Mouse (Mus musculus): Measurements from ENCODE around the gene Palmd.
A peak's percentile ranks its signal among the peaks of the same experiment; 100 is the strongest.

Gene Palmd

DNA sequence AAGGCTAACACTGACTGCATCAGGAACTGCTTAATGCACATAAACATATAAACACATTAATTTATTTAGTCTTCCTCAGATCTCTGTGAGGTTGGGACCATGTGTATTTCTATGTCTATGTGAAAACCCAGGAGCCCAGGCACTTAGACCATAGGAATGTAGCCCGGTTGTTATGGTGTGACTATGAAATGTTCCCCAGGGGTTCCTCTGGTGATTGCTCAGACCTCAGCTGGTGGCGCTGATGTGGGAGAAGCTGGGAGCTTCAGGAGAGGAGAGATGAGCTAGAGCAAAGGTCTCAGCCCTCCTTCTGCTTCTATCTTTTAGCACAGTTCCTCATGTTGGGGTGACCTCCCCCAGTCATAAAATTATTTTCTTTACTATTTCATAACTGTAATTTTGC, 8.4 kb downstream of the Palmd start:
- DNase-seq (ENCODE audit: low spot score in 2 of 2), result no peak

DNA sequence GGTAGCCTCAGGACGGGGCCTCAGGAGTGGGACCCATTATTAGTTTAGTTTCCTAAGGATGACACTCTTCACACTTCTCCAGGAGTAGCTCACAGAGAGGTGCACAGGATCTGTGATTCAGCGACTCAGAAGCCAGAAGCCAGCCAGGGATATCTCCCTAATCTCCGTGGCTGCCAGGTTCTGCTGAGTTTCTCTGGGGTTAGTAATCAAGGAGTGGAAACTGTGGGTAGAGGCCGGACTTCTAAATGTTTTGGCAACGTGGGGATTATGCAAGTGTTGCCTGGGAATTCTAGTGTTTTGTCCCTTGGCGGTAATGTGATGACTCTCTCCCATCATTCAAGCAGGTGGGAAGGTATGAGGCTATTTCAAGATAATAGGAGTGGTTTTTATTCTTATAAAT, 13.7 kb downstream of the Palmd start:
- peak in 1 of 2 experiments; percentile 50 for DNase-seq (ENCODE audit: low spot score in 2 of 2)

DNA sequence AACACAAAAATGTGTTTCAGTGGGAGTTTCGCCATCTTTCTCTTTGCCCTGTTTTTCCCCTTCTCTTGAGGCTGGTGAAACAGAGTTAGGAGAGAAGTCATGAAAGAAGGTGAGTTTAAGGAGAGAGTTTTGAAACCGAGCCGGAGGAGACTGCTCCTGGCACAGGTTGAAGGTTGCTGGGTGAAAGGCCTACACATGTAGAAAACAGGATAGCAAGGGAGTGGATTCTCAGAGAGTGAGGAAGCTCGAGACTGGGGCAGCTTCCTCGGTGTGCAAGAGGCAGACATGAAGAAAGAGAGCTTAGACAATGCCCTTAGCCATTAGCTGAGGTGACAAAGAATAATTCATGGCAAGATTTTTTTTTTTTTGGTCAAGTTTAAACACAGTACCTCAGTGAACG, 15.4 kb downstream of the Palmd start:
- DNase-seq (ENCODE audit: low spot score in 2 of 2), result no peak

DNA sequence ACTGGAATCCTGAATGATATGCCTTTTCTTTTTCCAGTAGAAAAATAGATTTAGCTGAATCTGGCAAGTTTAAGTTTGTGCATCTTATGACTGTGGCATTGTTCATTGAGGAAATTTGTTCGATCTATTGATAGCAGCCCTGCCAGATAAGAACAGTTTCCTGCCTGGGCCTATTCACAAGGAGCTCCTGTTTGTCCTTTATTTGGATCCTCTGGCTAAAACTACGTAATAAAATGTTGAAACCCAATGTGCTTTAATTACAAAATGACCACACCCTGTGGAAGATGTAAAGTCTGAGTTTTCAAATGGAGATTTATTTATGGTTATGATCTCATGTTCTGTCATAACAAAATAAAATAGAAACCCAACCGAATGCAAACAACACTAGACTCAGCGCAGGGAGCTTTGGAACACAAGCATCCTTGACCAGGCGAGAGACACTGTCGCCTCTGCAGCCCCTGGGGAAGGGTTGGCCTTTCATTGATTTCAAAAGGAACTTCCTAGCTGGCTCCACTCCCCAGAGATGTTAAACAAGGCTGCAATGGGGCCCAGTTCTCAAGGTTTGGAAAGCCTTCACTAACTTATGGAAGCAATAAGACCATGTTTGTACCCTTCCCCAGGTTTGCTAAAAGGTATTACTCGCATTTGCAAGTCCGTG, 16.4 kb downstream of the Palmd start:
- peak in 1 of 2 experiments; percentile 58 for DNase-seq (ENCODE audit: low spot score in 2 of 2)

DNA sequence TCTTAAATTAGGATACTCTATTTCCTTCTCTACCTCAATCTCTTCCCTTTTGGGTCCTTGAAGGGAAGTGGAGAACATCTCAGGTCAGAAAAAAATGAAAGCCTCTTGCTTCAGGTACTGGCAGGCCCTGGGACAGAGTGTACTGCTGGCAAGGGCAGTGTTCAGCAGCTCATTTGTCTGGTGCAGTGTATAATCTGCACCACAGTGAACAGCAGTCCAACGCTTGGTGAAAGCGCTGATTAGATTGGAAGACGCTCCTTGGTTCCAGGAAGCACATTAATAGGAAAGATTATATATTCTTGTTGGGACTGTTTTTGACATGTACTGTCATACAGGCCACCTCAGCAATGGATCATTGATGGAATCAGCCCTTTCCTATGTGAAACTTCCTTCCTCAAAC, 17.3 kb downstream of the Palmd start:
- no peak for DNase-seq (ENCODE audit: low spot score in 2 of 2)

DNA sequence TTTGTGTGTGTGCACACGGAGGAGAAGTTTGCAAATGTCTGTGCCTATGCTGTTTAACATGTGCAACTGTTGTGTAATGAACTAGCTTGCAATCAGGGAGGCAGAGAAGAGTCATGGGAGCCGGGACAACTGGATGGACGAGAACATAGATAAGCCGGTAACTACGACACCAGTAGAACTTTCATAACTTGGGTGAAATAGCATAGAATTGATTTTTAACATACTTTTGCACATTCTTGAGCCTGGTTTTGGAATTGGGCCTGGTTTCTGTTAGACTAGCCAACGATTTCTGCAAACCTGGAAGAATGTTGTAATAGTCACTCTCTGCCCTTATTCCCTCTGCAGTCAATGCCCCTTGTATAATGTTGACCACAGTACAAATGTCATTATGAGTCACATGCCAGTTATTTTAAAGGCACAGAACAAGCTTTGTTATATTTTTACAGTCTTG, 18.1 kb downstream of the Palmd start:
- no peak for DNase-seq (ENCODE audit: low spot score in 2 of 2)

DNA sequence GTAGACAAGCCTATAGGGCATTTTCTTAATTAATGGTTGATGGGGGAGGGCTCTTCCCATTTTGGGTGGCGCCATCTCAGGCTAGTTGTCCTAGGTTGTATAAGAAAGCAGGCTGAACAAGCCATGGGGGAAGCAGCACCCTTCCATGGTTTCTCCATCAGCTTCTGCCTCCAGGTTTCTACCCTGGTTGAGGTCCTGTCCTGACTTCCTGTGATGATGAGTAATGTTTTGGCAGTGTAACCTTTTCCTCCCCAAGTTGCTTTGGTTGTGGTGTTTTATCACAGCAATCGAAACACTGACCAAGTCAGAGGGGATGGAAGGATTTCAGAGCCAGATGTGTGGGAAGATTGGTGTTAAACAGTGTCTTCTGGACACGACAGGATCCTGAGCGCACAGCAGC, 22.3 kb downstream of the Palmd start:
- DNase-seq (ENCODE audit: low spot score in 2 of 2), result peak in 1 of 2 experiments; percentile 38

DNA sequence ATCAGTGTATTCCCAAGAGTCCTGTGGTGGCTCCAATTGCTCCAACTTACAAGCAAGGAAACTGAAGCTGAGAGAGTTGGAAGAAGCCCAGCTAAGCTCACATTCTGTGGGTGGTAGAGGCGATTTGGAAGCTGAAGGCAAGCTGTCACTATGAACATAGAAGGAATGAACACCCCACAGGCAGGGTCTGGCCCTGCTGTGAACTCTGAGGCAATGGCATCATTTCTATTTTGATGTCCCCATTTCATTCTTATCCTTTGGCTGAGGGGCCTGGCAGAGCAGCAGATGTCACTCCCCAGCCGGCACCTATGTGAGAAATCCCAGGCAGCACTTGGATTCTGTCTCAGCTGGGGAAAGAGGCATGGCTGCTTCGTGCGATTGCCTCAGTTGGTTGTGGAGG, 25.4 kb downstream of the Palmd start:
- DNase-seq (ENCODE audit: low spot score in 2 of 2), result peak; percentile 55 to 60

DNA sequence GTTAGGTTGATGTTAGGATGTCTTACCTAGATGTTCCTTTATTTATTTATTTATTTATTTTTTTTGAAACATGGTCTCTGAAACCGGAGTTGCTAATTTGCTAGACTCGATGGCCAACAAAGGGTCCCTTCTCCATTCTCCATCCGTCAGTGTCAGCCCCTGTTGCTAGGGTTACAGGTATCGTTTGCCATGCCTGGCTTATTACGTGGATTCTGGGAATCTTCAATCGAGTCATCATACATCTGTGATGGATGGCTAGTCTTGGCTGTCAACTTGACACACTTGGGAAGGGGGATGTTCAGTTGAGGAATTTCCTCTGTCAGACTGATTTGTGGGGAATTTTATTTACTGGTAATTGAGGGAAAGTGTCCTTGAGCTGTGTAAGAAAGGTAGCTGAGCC, 26.0 kb downstream of the Palmd start:
- no peak for DNase-seq (ENCODE audit: low spot score in 2 of 2)

DNA sequence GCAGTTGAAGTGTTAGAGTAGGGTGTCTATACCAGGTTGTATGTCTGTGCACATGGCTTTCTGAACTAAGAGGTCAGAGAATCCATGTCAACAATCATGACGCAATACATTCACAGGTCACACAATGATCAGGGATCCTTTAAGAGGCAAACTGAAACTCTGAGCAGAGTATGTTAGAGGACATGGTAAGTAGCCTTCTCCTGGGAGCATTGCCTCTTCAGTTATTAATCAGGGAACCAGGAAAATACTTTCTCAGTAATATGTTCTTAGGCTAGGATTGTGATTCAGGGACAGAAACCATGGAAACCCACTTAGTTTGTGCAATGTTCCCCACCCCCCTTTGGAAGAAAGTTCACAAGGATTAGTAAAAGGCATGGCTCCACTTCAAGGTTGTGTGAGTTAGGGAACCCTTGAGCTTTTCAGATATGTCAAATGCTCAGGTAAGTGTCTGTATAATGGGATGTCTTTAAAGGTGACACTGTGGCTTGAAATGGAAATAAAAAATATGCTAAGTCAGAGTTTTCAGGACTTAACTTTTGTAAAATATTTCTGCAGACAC, 27.1 kb downstream of the Palmd start:
- no peak for DNase-seq (ENCODE audit: low spot score in 2 of 2)

DNA sequence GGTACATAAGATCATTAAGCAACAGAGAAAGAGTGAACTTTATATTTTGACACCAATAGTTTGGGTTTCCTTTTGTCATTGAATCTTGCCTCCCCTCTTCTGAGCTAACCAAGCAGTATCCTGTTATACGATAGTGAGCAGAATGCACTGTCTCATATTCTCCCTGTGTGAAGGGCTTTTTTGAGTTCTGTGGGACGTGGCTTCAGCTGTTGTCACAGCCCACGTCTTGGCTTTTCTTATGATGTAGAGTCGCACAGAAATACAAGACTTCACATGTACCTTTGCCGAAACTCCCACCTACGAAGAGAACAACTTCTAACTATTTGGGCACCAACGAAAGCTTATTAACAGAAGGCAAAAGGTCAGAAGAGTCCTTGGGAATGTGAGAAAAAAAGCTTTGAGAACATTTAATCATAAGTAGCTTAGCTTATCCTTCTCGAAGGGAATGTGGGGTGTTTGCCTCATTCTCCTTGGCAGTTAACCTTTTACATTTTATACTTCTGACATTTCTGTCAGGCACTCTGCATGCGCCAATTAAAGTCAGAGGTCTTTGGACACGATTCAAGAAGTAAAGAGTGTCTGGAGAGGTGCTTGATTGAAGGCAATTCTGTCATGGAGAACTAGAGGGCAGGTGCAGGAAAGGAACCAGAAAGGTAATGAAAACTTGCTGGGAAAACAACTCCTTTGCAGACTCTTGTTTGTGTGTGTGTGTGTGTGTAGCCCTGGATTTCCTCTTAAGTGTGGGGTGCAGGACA, 27.8 kb downstream of the Palmd start:
- DNase-seq (ENCODE audit: low spot score in 2 of 2), result no peak

DNA sequence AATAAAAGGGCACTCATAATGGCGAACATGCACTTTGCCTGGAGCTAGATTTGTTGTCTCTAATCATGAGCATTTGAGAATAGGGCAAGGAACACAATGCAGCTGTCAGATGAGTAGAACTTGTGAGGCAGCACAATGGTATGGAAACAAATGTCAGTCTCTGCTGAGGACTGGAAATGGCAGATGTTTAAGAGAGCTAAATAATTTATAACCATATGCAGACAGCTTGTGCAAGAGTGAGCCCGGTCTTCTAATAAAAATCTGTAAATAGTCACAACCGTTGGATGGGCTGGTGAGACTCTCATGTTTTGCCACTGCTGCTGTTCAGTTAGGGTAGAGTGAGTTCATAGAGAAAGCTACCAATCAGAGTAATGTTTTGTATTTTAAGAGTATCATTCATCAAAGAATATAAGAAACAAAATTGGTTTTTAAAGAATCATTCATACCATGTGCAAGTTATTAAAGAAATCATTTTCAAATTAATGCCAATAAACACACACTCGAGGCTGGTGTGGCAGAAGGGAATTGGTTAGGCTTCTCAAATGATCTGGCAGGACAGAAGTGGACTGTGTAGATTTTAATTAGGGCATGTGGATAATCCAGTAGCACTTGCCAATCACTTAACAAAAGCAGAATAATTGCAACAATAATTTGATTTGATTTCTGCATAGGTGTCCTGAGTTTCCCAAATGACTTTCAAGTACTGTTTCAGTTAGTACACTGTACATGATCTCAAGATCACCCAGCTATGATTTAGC, 31.7 kb downstream of the Palmd start:
- DNase-seq (ENCODE audit: low spot score in 2 of 2), result no peak

DNA sequence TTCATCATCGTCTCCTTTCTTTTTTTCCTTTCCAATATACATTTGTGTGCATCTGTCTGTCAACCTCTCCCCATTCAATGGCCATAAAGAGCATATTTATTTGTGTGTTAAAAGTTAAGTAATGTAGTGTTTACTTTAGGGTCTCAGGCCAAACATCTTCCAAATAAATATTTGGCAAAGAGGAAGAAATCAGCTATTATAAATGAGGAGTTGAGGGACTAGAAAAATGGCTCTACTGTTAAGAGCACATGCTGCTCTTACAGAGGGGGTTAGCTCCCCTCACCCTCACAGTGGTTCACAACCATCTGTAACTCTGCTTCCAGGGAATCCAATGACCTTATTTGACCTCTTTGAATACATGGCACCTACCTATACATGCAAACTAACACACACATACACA, 35.6 kb downstream of the Palmd start:
- no peak for DNase-seq (ENCODE audit: low spot score in 2 of 2)

DNA sequence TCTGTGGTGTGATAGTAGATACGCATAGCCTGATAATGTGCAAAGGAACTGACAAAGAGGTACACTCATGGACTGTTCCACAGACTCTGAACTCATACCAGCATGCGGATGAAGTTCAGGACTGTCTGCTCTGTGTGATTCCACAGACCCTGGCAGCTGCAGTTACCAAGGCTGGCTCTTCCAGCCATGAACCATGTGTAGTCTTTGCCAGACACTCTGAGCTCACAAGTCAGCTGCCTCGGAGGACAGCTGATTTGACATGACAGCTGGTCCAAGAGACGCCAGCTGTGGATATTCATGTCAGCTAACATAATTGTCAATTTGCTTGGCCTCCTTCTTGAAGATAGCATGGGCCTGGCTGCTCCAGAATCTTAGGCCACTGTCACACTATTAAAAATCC, 39.8 kb downstream of the Palmd start:
- DNase-seq (ENCODE audit: low spot score in 2 of 2), result no peak

DNA sequence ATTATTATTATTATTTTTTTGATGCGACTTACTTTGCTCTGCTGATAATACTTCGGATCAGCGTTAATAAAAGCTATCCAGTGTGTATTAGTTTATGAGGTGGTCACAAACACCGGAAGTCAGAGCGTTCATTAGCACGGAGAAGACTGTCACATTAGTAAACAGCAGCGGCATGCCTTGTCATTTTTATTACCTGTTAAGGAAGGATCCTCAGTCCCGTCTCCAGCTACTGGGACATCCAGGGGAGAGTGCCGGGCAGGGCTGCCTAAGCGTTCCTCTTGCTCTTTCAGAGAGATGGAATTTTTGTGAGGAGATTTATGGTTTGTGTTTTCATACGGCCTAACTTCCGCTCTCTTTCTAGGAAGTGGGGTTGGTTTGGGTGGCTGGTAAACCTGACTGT, 45.7 kb downstream of the Palmd start:
- no peak for DNase-seq (ENCODE audit: low spot score in 2 of 2)

DNA sequence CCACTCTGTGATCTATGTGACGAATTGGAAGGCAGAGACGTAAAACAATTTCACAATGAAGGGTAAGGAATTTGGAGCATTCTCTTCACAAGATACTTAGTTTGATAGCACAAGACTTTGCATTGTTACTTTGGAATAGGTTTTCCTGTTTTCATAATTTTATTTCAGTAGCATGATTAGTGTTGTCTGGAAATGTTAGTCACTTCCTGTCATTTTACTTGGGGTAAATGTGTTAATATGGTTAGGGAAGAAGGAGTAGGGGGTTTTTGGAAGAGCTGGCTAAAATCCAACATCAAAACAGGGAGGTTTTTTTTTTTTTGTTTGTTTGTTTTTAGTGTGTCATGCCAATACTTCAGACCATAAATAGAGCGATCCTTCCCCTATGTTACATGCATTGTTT, 47.3 kb downstream of the Palmd start:
- DNase-seq (ENCODE audit: low spot score in 2 of 2), result peak in 1 of 2 experiments; percentile 60

DNA sequence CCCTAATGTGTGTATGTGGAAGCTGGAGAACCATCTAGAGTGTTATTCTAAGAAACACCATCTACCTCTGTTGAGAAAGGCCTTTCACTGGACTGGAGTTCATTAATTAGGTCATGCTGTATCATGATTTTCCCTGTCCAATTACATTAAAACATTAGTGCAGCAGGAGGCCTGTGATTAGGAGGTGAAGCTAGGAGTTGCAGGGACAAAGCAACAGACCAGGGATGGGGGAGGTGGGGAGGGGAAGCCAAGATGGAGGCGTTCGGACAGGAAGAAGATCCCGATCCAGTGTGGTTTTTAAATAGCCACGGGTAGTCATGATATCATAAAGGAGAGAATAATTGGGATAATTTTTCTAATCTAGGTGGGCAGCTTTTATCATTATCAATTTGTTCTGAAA, 51.8 kb downstream of the Palmd start:
- no peak for DNase-seq (ENCODE audit: low spot score in 2 of 2)

DNA sequence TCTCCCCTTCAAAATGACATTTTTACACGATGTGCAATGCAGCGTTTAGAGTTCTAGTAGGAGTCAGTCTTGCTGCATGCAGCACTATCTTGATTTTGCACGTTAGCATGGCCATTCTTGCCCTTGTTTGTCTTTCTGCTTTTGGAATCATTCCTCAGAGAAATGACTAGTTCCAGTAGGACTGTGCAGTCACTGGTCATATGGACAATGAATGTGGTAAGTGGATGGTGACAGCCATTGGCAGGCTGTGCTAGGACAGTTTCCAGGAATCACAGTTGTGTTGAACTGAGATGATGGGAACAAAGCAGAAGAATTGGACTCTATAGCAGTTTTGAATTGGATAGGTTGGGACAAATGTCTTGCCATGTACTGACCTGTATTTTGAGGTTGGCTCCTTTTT, 53.9 kb downstream of the Palmd start:
- peak in 1 of 2 experiments; percentile 33 for DNase-seq (ENCODE audit: low spot score in 2 of 2)

DNA sequence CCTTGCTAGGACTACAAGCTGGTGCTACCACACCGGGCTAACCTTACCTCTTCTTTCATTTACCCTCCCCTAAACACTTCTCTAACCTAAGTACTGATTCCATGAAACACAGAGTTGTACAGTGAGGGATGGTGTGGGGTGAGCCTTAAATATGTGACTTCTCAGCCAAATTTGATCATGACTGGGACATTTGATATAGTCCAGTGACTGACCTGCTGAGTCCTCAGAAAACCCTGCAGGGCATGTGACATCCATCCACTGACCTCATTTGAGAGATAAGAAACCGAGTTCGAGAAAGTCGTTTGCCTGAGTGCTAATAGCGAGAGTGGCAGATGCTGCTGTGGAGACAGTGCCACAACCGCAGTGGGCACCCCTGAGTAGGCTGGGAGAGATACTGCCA, 54.4 kb downstream of the Palmd start:
- no peak for DNase-seq (ENCODE audit: low spot score in 2 of 2)

DNA sequence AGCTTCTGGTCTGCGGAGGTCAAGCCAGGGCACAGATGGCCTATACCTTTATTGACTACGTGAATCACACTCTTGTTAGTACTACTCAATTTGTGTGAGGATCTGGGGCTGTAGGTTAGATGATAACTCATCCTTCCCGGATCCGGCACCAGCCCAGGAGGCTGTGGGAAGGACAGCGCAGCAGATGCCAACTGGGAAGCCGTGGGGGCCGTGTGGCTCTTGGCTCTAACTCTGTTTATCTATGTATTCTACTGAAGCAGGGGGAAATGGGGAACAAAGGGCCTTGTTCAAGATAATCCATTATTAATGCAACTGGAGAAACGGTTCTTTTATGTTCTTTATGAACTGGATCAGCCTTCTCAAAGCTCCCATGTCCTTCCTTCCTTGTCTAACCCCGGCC, 62.2 kb downstream of the Palmd start:
- DNase-seq (ENCODE audit: low spot score in 2 of 2), result no peak

DNA sequence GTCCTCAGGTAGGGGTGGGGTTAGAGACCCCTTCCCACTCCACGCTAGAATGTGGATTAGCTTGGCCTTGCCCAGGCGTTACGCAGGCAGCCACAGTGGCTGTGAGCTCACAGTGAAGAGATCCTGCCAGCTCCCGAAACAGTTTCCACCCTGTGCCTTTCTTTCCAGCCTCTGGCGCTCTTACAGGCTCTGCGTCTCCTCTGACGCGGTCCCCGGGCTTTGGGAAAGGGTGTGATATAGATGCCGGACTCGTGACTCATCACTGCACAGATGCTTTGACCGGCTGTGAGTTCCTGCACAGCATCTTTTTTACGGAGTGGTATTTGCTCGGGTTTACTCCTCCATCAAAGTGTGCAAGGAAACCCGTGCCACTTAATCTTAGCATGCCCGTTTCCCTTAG, 62.9 kb downstream of the Palmd start:
- peak; percentile 56 to 66 for DNase-seq (ENCODE audit: low spot score in 2 of 2)

DNA sequence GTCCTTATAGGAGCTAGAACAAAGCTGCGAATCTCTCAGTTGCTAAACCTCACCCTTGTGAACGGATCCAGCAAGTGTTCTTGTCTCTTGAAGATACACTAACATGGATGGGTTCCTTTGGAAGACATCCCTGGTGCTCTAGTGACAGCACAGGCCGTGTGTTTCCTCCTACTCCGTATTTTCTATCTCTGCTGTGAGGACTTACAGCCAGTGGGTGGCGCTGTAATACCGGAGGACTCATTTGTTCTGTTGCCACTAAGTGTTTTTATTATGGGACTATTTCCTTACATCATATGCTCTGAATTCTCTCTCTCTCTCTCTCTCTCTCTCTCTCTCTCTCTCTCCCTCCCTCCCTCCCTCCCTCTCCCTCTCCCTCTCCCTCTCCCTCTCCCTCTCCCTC, 64.6 kb downstream of the Palmd start:
- DNase-seq (ENCODE audit: low spot score in 2 of 2), result peak in 1 of 2 experiments; percentile 58

All from heart, adult 9 months (tissue).